Mouse (Mus musculus) midbrain, embryonic 16.5 days (tissue): Measurements from ENCODE around the gene Bco1. TPM values are rescaled to one million over a fixed set of nuclear protein-coding genes. Genes with fewer than 3 reads are reported as not detected.

ENCODE experiments used
- ATAC-seq: fragments of 200-750 bp; cut with Nextera tagmentation; 2 replicates; pipeline ENCODE4 v1.8.0; 2017; ENCODE audit warnings: moderate TSS enrichment
- H3K27ac ChIP-seq: fragments of 300-500 bp; sonication (generic); 2 replicates; pipeline ENCODE4 v1.5.1; 2014; ENCODE audit warnings: mild to moderate bottlenecking, low read length, mixed read lengths
- H3K27me3 ChIP-seq: fragments of 300-500 bp; sonication (generic); 2 replicates; pipeline ENCODE4 v1.6.1; 2014; ENCODE audit warnings: low read depth, low read length, mixed read lengths; ENCODE audit not compliant: control insufficient read depth, insufficient read depth
- H3K36me3 ChIP-seq: fragments of 300-500 bp; sonication (generic); 2 replicates; pipeline ENCODE4 v1.6.1; 2014; ENCODE audit warnings: mild to moderate bottlenecking, low read length, moderate library complexity, mixed read lengths; ENCODE audit not compliant: control insufficient read depth, insufficient read depth
- H3K4me1 ChIP-seq: fragments of 300-500 bp; sonication (generic); 2 replicates; pipeline ENCODE4 v1.6.1; 2014; ENCODE audit warnings: mild to moderate bottlenecking, low read length, mixed read lengths; ENCODE audit not compliant: control insufficient read depth, insufficient read depth
- H3K4me2 ChIP-seq: fragments of 300-500 bp; sonication (generic); 2 replicates; pipeline ENCODE4 v1.6.1; 2014; ENCODE audit warnings: mild to moderate bottlenecking, low read length, mixed read lengths
- H3K4me3 ChIP-seq: fragments of 300-500 bp; sonication (generic); 2 replicates; pipeline ENCODE4 v1.5.1; 2014; ENCODE audit warnings: low read depth, mild to moderate bottlenecking, low read length, moderate library complexity, mixed read lengths
- H3K9ac ChIP-seq: fragments of 300-500 bp; sonication (generic); 2 replicates; pipeline ENCODE4 v1.6.1; 2014; ENCODE audit warnings: low read depth, low read length, mixed read lengths
- H3K9me3 ChIP-seq: fragments of 300-500 bp; sonication (generic); replicated peaks from 2 replicates; pipeline ENCODE4 v1.6.1; 2014; ENCODE audit warnings: mild to moderate bottlenecking, low read length, mixed read lengths; ENCODE audit not compliant: control insufficient read depth, poor library complexity, severe bottlenecking
- WGBS: fragments of 180-500 bp; shearing (Covaris S2); extraction: QIAGEN DNeasy Blood & Tissue Kit; methylation state at CpG from one replicate; pipeline ENCODE4 v1.1.7; 2014; 5-methylcytosine and 5-hydroxymethylcytosine counted together
- polyA plus RNA-seq: library from polyadenylated mRNA; unstranded; fragments of >200 nt; fragmentation: Nextera tagmentation; extraction: Ambion mirVana; gene quantifications from 2 replicates; pipeline ENCODE4 v1.2.1, GENCODE M21; 2015

The Bco1 gene
- polyA plus RNA-seq, 1 experiment from 2014 or later: 0.35 TPM

- Histone ChIP-seq H3K9ac (no peak overlapping the region), H3K4me3 (no peak overlapping the region), H3K36me3 (no peaks in the 10 kb centered on the region), H3K27ac (no peak overlapping the region), H3K9me3 (no peaks in the 10 kb centered on the region), H3K27me3 (no peaks in the 10 kb centered on the region), H3K4me1 (peaks cover 2% of the 10 kb centered on the region; the same call in 1 of the 2 replicates), H3K4me2 (no peak overlapping the region)
- no peak for ATAC-seq
- 58% methylated on average over 16 of the region's 16 CpGs for WGBS
Measured at GRCm38 (mm10) chr8:117109801-117110390, 14.2 kb downstream of the Bco1 start.

- ATAC-seq: no peak
- Histone ChIP-seq H3K9ac (no peak overlapping the region), H3K27ac (no peak overlapping the region), H3K4me2 (no peak overlapping the region), H3K9me3 (no peaks in the 10 kb centered on the region), H3K36me3 (no peaks in the 10 kb centered on the region), H3K4me1 (peaks cover 6% of the 10 kb centered on the region; the same call in 1 of the 2 replicates), H3K4me3 (no peak overlapping the region), H3K27me3 (no peaks in the 10 kb centered on the region)
- WGBS: 89% methylated on average over 3 of the region's 3 CpGs
Measured at GRCm38 (mm10) chr8:117111641-117112040, 16.0 kb downstream of the Bco1 start.

- H3K27ac ChIP-seq: no peak overlapping the region
- H3K4me3 ChIP-seq: no peak overlapping the region
- H3K4me1 ChIP-seq: peaks cover 6% of the 10 kb centered on the region; the same call in 1 of the 2 replicates
- no peaks in the 10 kb centered on the region for H3K36me3 ChIP-seq
- H3K9ac ChIP-seq: no peak overlapping the region
- no peak overlapping the region for H3K4me2 ChIP-seq
- H3K9me3 ChIP-seq: no peaks in the 10 kb centered on the region
- WGBS: 78% methylated on average over 8 of the region's 8 CpGs
- no peak for ATAC-seq
- no peaks in the 10 kb centered on the region for H3K27me3 ChIP-seq
Measured at GRCm38 (mm10) chr8:117112261-117112660, 16.6 kb downstream of the Bco1 start.

- H3K27ac ChIP-seq: no peak overlapping the region
- no peaks in the 10 kb centered on the region for H3K9me3 ChIP-seq
- no peak overlapping the region for H3K9ac ChIP-seq
- H3K4me1 ChIP-seq: peaks cover 6% of the 10 kb centered on the region; the same call in 1 of the 2 replicates
- H3K27me3 ChIP-seq: no peaks in the 10 kb centered on the region
- no peaks in the 10 kb centered on the region for H3K36me3 ChIP-seq
- no peak overlapping the region for H3K4me2 ChIP-seq
- H3K4me3 ChIP-seq: no peak overlapping the region
- ATAC-seq: no peak
- WGBS: 43% methylated on average over 6 of the region's 6 CpGs
Measured at GRCm38 (mm10) chr8:117115094-117115493, 19.4 kb downstream of the Bco1 start.

- WGBS: 8% methylated on average over 13 of the region's 13 CpGs
- Histone ChIP-seq H3K4me1 (peaks cover 6% of the 10 kb centered on the region; the same call in 1 of the 2 replicates), H3K27me3 (no peaks in the 10 kb centered on the region), H3K9ac (peak overlapping the region; percentile 22; the same call in 1 of the 2 replicates), H3K4me2 (peak overlapping the region; percentile 39), H3K36me3 (no peaks in the 10 kb centered on the region), H3K27ac (no peak overlapping the region), H3K9me3 (no peaks in the 10 kb centered on the region), H3K4me3 (no peak overlapping the region)
- peak; percentile 21; the same call in 1 of the 2 replicates for ATAC-seq
Measured at GRCm38 (mm10) chr8:117115676-117116446, 20.2 kb downstream of the Bco1 start.

- WGBS: 75% methylated on average over 7 of the region's 7 CpGs
- Histone ChIP-seq H3K9me3 (no peaks in the 10 kb centered on the region), H3K4me3 (no peak overlapping the region), H3K27ac (no peak overlapping the region), H3K27me3 (no peaks in the 10 kb centered on the region), H3K4me1 (peaks cover 6% of the 10 kb centered on the region; the same call in 1 of the 2 replicates), H3K9ac (no peak overlapping the region), H3K36me3 (no peaks in the 10 kb centered on the region), H3K4me2 (no peak overlapping the region)
- ATAC-seq: no peak
Measured at GRCm38 (mm10) chr8:117116534-117116933, 20.9 kb downstream of the Bco1 start.

GRCm38 (mm10) chr8:117118409-117118808, 22.8 kb downstream of the Bco1 start:
- no peak overlapping the region for H3K4me3 ChIP-seq
- no peaks in the 10 kb centered on the region for H3K36me3 ChIP-seq
- no peak overlapping the region for H3K27ac ChIP-seq
- ATAC-seq: no peak
- peaks cover 6% of the 10 kb centered on the region; the same call in 1 of the 2 replicates for H3K4me1 ChIP-seq
- 88% methylated on average over 9 of the region's 9 CpGs for WGBS
- no peaks in the 10 kb centered on the region for H3K9me3 ChIP-seq
- no peak overlapping the region for H3K4me2 ChIP-seq
- no peaks in the 10 kb centered on the region for H3K27me3 ChIP-seq
- no peak overlapping the region for H3K9ac ChIP-seq

GRCm38 (mm10) chr8:117121277-117121676, 25.6 kb downstream of the Bco1 start:
- H3K4me3 ChIP-seq: no peak overlapping the region
- no peaks in the 10 kb centered on the region for H3K36me3 ChIP-seq
- 70% methylated on average over 8 of the region's 8 CpGs for whole genome bisulfite sequencing
- no peak overlapping the region for H3K27ac ChIP-seq
- H3K4me1 ChIP-seq: no peaks in the 10 kb centered on the region
- H3K27me3 ChIP-seq: no peaks in the 10 kb centered on the region
- no peak for ATAC-seq
- H3K9ac ChIP-seq: no peak overlapping the region
- H3K9me3 ChIP-seq: no peaks in the 10 kb centered on the region
- no peak overlapping the region for H3K4me2 ChIP-seq
